Mouse (Mus musculus): ENCODE measurements around the gene Mllt11. TPM values are rescaled to one million over a fixed set of nuclear protein-coding genes. Genes with fewer than 3 reads are reported as not detected.

The Mllt11 gene
- 11.0 and 11.8 TPM in 2 replicates for polyA plus RNA-seq (2015; fragmentation: Nextera tagmentation; extraction: Ambion mirVana)

- Histone ChIP-seq H3K4me2 (replicated peaks; ENCODE audit: low read depth) (peak within 1 kb of the TSS; percentile 83), H3K9ac (ENCODE audit: low read length) (peak within 1 kb of the TSS; percentile 55), H3K36me3 (ENCODE audit: control insufficient read depth, insufficient read depth, low read length) (peaks cover 28% of the 10 kb centered on the region), H3K9me3 (ENCODE audit: control insufficient read depth, low read length) (no peaks in the 10 kb centered on the region), H3K4me1 (replicated peaks; ENCODE audit: control insufficient read depth, insufficient read depth) (peaks cover 3% of the 10 kb centered on the region), H3K4me3 (ENCODE audit: low read depth, low read length) (peak within 1 kb of the TSS; percentile 90), H3K27me3 (ENCODE audit: control insufficient read depth, insufficient read depth, low read length) (no peaks in the 10 kb centered on the region), H3K27ac (replicated peaks) (peak within 1 kb of the TSS; percentile 98)
- ATAC-seq (ENCODE audit: low FRiP score, low TSS enrichment) (no peak), DNase-seq (ENCODE audit: low spot score) (no peak)
- 63% methylated on average over 13 of the region's 13 CpGs for WGBS
- TF ChIP-seq EP300 (optimal IDR thresholded peaks at IDR 0.05): no peak
- TF ChIP-seq CTCF (IDR thresholded peaks at IDR 0.05; ENCODE audit: low read depth): no peak
Observed at GRCm38 (mm10) chr3:95231298-95232221, at the start of gene Mllt11. TSS of gene Mllt11 (minus strand) at chr3:95232171.

DNA sequence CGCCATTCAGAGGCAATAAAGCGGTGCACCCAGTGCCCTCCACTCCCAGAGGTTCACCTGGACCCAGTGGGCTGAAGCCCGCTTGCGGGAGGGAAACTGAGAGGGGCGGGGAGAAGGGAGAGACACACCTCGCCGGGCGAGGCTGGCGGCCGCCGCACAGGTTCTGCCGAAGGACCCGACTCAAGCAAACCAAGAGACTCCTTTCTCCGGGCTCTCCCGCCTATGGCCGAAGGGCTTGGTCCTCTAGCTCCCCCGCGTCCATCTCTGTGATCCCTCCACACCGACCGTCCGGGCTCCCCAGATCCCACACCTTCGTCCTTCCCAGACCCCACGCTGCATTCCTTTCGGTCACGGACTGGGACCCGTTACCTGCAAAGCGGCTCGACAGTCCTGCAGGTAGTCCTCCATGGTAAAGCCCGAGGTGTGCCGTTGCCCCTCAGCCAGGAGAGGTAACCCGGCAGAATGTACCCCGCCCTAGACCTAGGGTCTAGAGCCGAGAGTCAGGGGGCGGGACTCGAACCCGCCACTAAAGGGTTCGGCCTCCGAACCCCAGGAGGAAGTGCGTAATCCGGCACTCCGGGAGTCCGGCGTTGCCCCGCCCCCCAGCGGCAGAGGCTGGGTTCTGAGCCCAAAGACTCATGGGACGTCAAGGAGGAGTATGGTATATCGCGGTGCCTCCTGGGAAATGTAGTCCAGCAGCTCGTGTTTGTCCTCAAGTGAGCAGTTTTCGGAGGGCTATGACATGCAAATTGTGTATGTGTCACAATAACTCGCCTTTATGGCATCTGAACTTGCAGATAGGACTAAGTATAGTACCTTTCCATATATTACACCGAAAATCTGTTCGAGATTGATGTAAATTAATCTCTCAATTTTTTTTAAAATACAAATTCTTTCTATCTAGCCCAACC lies 49.5 kb upstream of the Mllt11 start, which contains the start of the genes Mindy1 and Prune1:
Mindy1 (plus strand) TSS at position 130 of the 911 bp plus-strand sequence.
Prune1 (minus strand) TSS at position 861 of the 911 bp plus-strand sequence.
- H3K9me3 ChIP-seq (ENCODE audit: control insufficient read depth, low read length): no peaks in the 10 kb centered on the region
- TF ChIP-seq CTCF (IDR thresholded peaks at IDR 0.05; ENCODE audit: low read depth) (peak; percentile 67), EP300 (optimal IDR thresholded peaks at IDR 0.05) (peak; percentile 51)
- peak within 1 kb of the TSS; percentile 98 for H3K27ac ChIP-seq (replicated peaks)
- no peaks in the 10 kb centered on the region for H3K36me3 ChIP-seq (ENCODE audit: control insufficient read depth, insufficient read depth, low read length)
- peaks cover 6% of the 10 kb centered on the region; the same call in 1 of the 2 replicates for H3K4me1 ChIP-seq (replicated peaks; ENCODE audit: control insufficient read depth, insufficient read depth)
- peak within 1 kb of the TSS; percentile 73 for H3K4me3 ChIP-seq (ENCODE audit: low read depth, low read length)
- WGBS: under 1% methylated on average over 52 of the region's 53 CpGs
- peak; percentile 87 for ATAC-seq (ENCODE audit: low FRiP score, low TSS enrichment)
- H3K4me2 ChIP-seq (replicated peaks; ENCODE audit: low read depth): peak within 1 kb of the TSS; percentile 80
- H3K27me3 ChIP-seq (ENCODE audit: control insufficient read depth, insufficient read depth, low read length): no peaks in the 10 kb centered on the region
- H3K9ac ChIP-seq (ENCODE audit: low read length): peak within 1 kb of the TSS; percentile 92
- DNase-seq (ENCODE audit: low spot score): peak; percentile 98

- Histone ChIP-seq H3K27ac (replicated peaks) (peak overlapping the region; percentile 98), H3K36me3 (ENCODE audit: control insufficient read depth, insufficient read depth, low read length) (no peaks in the 10 kb centered on the region), H3K4me1 (replicated peaks; ENCODE audit: control insufficient read depth, insufficient read depth) (peaks cover 6% of the 10 kb centered on the region; the same call in 1 of the 2 replicates), H3K27me3 (ENCODE audit: control insufficient read depth, insufficient read depth, low read length) (no peaks in the 10 kb centered on the region), H3K4me3 (ENCODE audit: low read depth, low read length) (peak overlapping the region; percentile 73), H3K4me2 (replicated peaks; ENCODE audit: low read depth) (peak overlapping the region; percentile 80), H3K9ac (ENCODE audit: low read length) (peak overlapping the region; percentile 91), H3K9me3 (ENCODE audit: control insufficient read depth, low read length) (no peaks in the 10 kb centered on the region)
- 7% methylated on average over 8 of the region's 8 CpGs for WGBS
- no peak for TF ChIP-seq EP300 (optimal IDR thresholded peaks at IDR 0.05)
- no peak for TF ChIP-seq CTCF (IDR thresholded peaks at IDR 0.05; ENCODE audit: low read depth)
- DNase-seq (ENCODE audit: low spot score): peak; percentile 55
- no peak for ATAC-seq (ENCODE audit: low FRiP score, low TSS enrichment)
Observed at GRCm38 (mm10) chr3:95280747-95281146, 48.8 kb upstream of the Mllt11 start.

DNA sequence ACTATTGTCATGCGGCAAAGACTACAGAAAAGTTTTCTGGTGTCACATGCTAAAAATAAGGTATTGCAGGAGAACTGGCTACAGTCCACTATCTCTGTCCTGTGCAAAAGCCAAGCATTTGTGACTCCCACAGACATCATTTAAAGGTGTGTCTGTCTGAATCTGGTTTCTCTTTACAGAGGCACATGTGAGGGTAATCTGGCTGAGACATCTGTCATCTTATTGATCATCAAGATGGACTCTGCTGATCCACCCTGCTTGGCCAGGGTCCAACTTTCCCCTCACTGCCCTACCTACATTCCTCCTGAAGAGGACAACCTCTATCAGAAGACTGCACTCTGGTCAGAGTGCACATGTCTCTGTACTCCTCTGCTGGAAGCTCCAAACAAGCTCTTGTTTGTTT lies 45.2 kb upstream of the Mllt11 start:
- Histone ChIP-seq H3K27ac (replicated peaks) (peak overlapping the region; percentile 5; the same call in 1 of the 2 replicates), H3K27me3 (ENCODE audit: control insufficient read depth, insufficient read depth, low read length) (no peaks in the 10 kb centered on the region), H3K9me3 (ENCODE audit: control insufficient read depth, low read length) (no peaks in the 10 kb centered on the region), H3K4me3 (ENCODE audit: low read depth, low read length) (no peak overlapping the region), H3K4me2 (replicated peaks; ENCODE audit: low read depth) (no peak overlapping the region), H3K36me3 (ENCODE audit: control insufficient read depth, insufficient read depth, low read length) (no peaks in the 10 kb centered on the region), H3K9ac (ENCODE audit: low read length) (no peak overlapping the region), H3K4me1 (replicated peaks; ENCODE audit: control insufficient read depth, insufficient read depth) (peaks cover 6% of the 10 kb centered on the region; the same call in 1 of the 2 replicates)
- WGBS: 82% methylated on average over 1 of the region's 1 CpGs
- no peak for TF ChIP-seq EP300 (optimal IDR thresholded peaks at IDR 0.05)
- TF ChIP-seq CTCF (IDR thresholded peaks at IDR 0.05; ENCODE audit: low read depth): no peak
- DNase-seq (ENCODE audit: low spot score): no peak
- no peak for ATAC-seq (ENCODE audit: low FRiP score, low TSS enrichment)

- no peak overlapping the region for H3K9ac ChIP-seq (ENCODE audit: low read length)
- no peak for TF ChIP-seq CTCF (IDR thresholded peaks at IDR 0.05; ENCODE audit: low read depth)
- TF ChIP-seq EP300 (optimal IDR thresholded peaks at IDR 0.05): no peak
- no peak for ATAC-seq (ENCODE audit: low FRiP score, low TSS enrichment)
- H3K4me1 ChIP-seq (replicated peaks; ENCODE audit: control insufficient read depth, insufficient read depth): peaks cover 6% of the 10 kb centered on the region; the same call in 1 of the 2 replicates
- DNase-seq (ENCODE audit: low spot score): no peak
- H3K27me3 ChIP-seq (ENCODE audit: control insufficient read depth, insufficient read depth, low read length): no peaks in the 10 kb centered on the region
- WGBS: 74% methylated on average over 5 of the region's 5 CpGs
- peak overlapping the region; percentile 5; the same call in 1 of the 2 replicates for H3K27ac ChIP-seq (replicated peaks)
- no peak overlapping the region for H3K4me2 ChIP-seq (replicated peaks; ENCODE audit: low read depth)
- no peaks in the 10 kb centered on the region for H3K36me3 ChIP-seq (ENCODE audit: control insufficient read depth, insufficient read depth, low read length)
- no peaks in the 10 kb centered on the region for H3K9me3 ChIP-seq (ENCODE audit: control insufficient read depth, low read length)
- H3K4me3 ChIP-seq (ENCODE audit: low read depth, low read length): no peak overlapping the region
Observed at GRCm38 (mm10) chr3:95276428-95276934, 44.5 kb upstream of the Mllt11 start.
